Mouse (Mus musculus): ENCODE measurements around the gene Rapgef5. TPM values are rescaled to one million over a fixed set of nuclear protein-coding genes. Genes with fewer than 3 reads are reported as not detected.

The Rapgef5 gene
- polyA plus RNA-seq, 1 experiment from 2014 or later: 38.3 TPM

- H3K4me2 ChIP-seq (replicated peaks): no peak overlapping the region
- WGBS: 82% methylated on average over 8 of the region's 8 CpGs
- H3K27ac ChIP-seq: peak overlapping the region; percentile 40
Observed at GRCm38 (mm10) chr12:117727481-117728177, 211.3 kb downstream of the Rapgef5 start.

GRCm38 (mm10) chr12:117728178-117728611 lies 211.9 kb downstream of the Rapgef5 start:
- H3K9me3 ChIP-seq (ENCODE audit: control insufficient read depth, low read length): no peaks in the 10 kb centered on the region
- 24% methylated on average over 3 of the region's 3 CpGs for WGBS
- no peak overlapping the region for H3K4me2 ChIP-seq (replicated peaks)
- H3K27me3 ChIP-seq (ENCODE audit: control insufficient read depth, insufficient read depth, low read length): no peaks in the 10 kb centered on the region
- H3K36me3 ChIP-seq (replicated peaks; ENCODE audit: control insufficient read depth, insufficient read depth): peaks cover 61% of the 10 kb centered on the region
- H3K9ac ChIP-seq: no peak overlapping the region
- DNase-seq (ENCODE audit: low spot score): peak; percentile 45
- H3K27ac ChIP-seq: peak overlapping the region; percentile 54; the same call in 1 of the 2 replicates
- no peak overlapping the region for H3K4me3 ChIP-seq (replicated peaks; ENCODE audit: low read length)
- ATAC-seq (ENCODE audit: low FRiP score): peak; percentile 56; the same call in 1 of the 2 replicates
- H3K4me1 ChIP-seq (replicated peaks; ENCODE audit: control insufficient read depth, insufficient read depth, low read length): no peaks in the 10 kb centered on the region; the same call in 1 of the 2 replicates

More at GRCm38 (mm10) chr12:117727481-117728177, 211.3 kb downstream of the Rapgef5 start:
- DNase-seq (ENCODE audit: low spot score) (no peak), ATAC-seq (ENCODE audit: low FRiP score) (0 out of 2 replicates have a peak, but pooled peaks have one; percentile 5)
- H3K4me3 ChIP-seq (replicated peaks; ENCODE audit: low read length): no peak overlapping the region
- no peaks in the 10 kb centered on the region; the same call in 1 of the 2 replicates for H3K4me1 ChIP-seq (replicated peaks; ENCODE audit: control insufficient read depth, insufficient read depth, low read length)
- H3K36me3 ChIP-seq (replicated peaks; ENCODE audit: control insufficient read depth, insufficient read depth): peaks cover 63% of the 10 kb centered on the region
- no peaks in the 10 kb centered on the region for H3K9me3 ChIP-seq (ENCODE audit: control insufficient read depth, low read length)
- H3K9ac ChIP-seq: no peak overlapping the region
- H3K27me3 ChIP-seq (ENCODE audit: control insufficient read depth, insufficient read depth, low read length): no peaks in the 10 kb centered on the region

GRCm38 (mm10) chr12:117733611-117734010 lies 217.3 kb downstream of the Rapgef5 start:
- DNase-seq (ENCODE audit: low spot score) (no peak), ATAC-seq (ENCODE audit: low FRiP score) (no peak)
- Histone ChIP-seq H3K4me2 (replicated peaks) (no peak overlapping the region), H3K9ac (no peak overlapping the region), H3K9me3 (ENCODE audit: control insufficient read depth, low read length) (no peaks in the 10 kb centered on the region), H3K4me3 (replicated peaks; ENCODE audit: low read length) (no peak overlapping the region), H3K27ac (no peak overlapping the region), H3K4me1 (replicated peaks; ENCODE audit: control insufficient read depth, insufficient read depth, low read length) (peaks cover 14% of the 10 kb centered on the region), H3K36me3 (replicated peaks; ENCODE audit: control insufficient read depth, insufficient read depth) (peaks cover 29% of the 10 kb centered on the region), H3K27me3 (ENCODE audit: control insufficient read depth, insufficient read depth, low read length) (no peaks in the 10 kb centered on the region)

GRCm38 (mm10) chr12:117736130-117736529 lies 219.9 kb downstream of the Rapgef5 start:
- peak overlapping the region; percentile 73; the same call in 1 of the 2 replicates for H3K27ac ChIP-seq
- H3K9ac ChIP-seq: no peak overlapping the region
- H3K4me2 ChIP-seq (replicated peaks): no peak overlapping the region
- ATAC-seq (ENCODE audit: low FRiP score) (no peak), DNase-seq (ENCODE audit: low spot score) (no peak)
- H3K4me3 ChIP-seq (replicated peaks; ENCODE audit: low read length): no peak overlapping the region
- 92% methylated on average over 3 of the region's 3 CpGs for WGBS
- H3K27me3 ChIP-seq (ENCODE audit: control insufficient read depth, insufficient read depth, low read length): no peaks in the 10 kb centered on the region
- no peaks in the 10 kb centered on the region for H3K9me3 ChIP-seq (ENCODE audit: control insufficient read depth, low read length)
- peaks cover 19% of the 10 kb centered on the region for H3K36me3 ChIP-seq (replicated peaks; ENCODE audit: control insufficient read depth, insufficient read depth)
- peaks cover 14% of the 10 kb centered on the region for H3K4me1 ChIP-seq (replicated peaks; ENCODE audit: control insufficient read depth, insufficient read depth, low read length)

- DNase-seq (ENCODE audit: low spot score) (peak; percentile 50), ATAC-seq (ENCODE audit: low FRiP score) (peak; percentile 86)
- WGBS: 31% methylated on average over 2 of the region's 2 CpGs
- no peaks in the 10 kb centered on the region for H3K9me3 ChIP-seq (ENCODE audit: control insufficient read depth, low read length)
- H3K4me2 ChIP-seq (replicated peaks): no peak overlapping the region
- peaks cover 14% of the 10 kb centered on the region for H3K4me1 ChIP-seq (replicated peaks; ENCODE audit: control insufficient read depth, insufficient read depth, low read length)
- H3K9ac ChIP-seq: no peak overlapping the region
- H3K36me3 ChIP-seq (replicated peaks; ENCODE audit: control insufficient read depth, insufficient read depth): peaks cover 25% of the 10 kb centered on the region
- H3K27ac ChIP-seq: peak overlapping the region; percentile 73
- no peak overlapping the region for H3K4me3 ChIP-seq (replicated peaks; ENCODE audit: low read length)
- H3K27me3 ChIP-seq (ENCODE audit: control insufficient read depth, insufficient read depth, low read length): no peaks in the 10 kb centered on the region
Observed at GRCm38 (mm10) chr12:117736928-117737327, 220.6 kb downstream of the Rapgef5 start.

- no peak for DNase-seq (ENCODE audit: low spot score)
- Histone ChIP-seq H3K36me3 (replicated peaks; ENCODE audit: control insufficient read depth, insufficient read depth) (peaks cover 29% of the 10 kb centered on the region), H3K9me3 (ENCODE audit: control insufficient read depth, low read length) (no peaks in the 10 kb centered on the region), H3K4me1 (replicated peaks; ENCODE audit: control insufficient read depth, insufficient read depth, low read length) (peaks cover 14% of the 10 kb centered on the region), H3K4me3 (replicated peaks; ENCODE audit: low read length) (no peak overlapping the region), H3K27me3 (ENCODE audit: control insufficient read depth, insufficient read depth, low read length) (no peaks in the 10 kb centered on the region), H3K27ac (peak overlapping the region; percentile 73), H3K9ac (no peak overlapping the region), H3K4me2 (replicated peaks) (no peak overlapping the region)
- peak; percentile 21 for ATAC-seq (ENCODE audit: low FRiP score)
- WGBS: 59% methylated on average over 11 of the region's 11 CpGs
Observed at GRCm38 (mm10) chr12:117737332-117738031, 221.2 kb downstream of the Rapgef5 start.

GRCm38 (mm10) chr12:117742487-117742886 lies 226.2 kb downstream of the Rapgef5 start:
- DNase-seq (ENCODE audit: low spot score) (no peak), ATAC-seq (ENCODE audit: low FRiP score) (no peak)
- peaks cover 12% of the 10 kb centered on the region; the same call in 1 of the 2 replicates for H3K4me1 ChIP-seq (replicated peaks; ENCODE audit: control insufficient read depth, insufficient read depth, low read length)
- no peak overlapping the region for H3K4me3 ChIP-seq (replicated peaks; ENCODE audit: low read length)
- 60% methylated on average over 1 of the region's 1 CpGs for WGBS
- H3K36me3 ChIP-seq (replicated peaks; ENCODE audit: control insufficient read depth, insufficient read depth): peaks cover 72% of the 10 kb centered on the region
- no peak overlapping the region for H3K9ac ChIP-seq
- no peak overlapping the region for H3K27ac ChIP-seq
- H3K27me3 ChIP-seq (ENCODE audit: control insufficient read depth, insufficient read depth, low read length): no peaks in the 10 kb centered on the region
- no peak overlapping the region for H3K4me2 ChIP-seq (replicated peaks)
- H3K9me3 ChIP-seq (ENCODE audit: control insufficient read depth, low read length): no peaks in the 10 kb centered on the region

GRCm38 (mm10) chr12:117744580-117745483 lies 228.6 kb downstream of the Rapgef5 start:
- Histone ChIP-seq H3K4me1 (replicated peaks; ENCODE audit: control insufficient read depth, insufficient read depth, low read length) (peaks cover 12% of the 10 kb centered on the region; the same call in 1 of the 2 replicates), H3K36me3 (replicated peaks; ENCODE audit: control insufficient read depth, insufficient read depth) (peaks cover 86% of the 10 kb centered on the region), H3K9ac (no peak overlapping the region; the same call in 1 of the 2 replicates), H3K27me3 (ENCODE audit: control insufficient read depth, insufficient read depth, low read length) (no peaks in the 10 kb centered on the region), H3K4me3 (replicated peaks; ENCODE audit: low read length) (no peak overlapping the region), H3K4me2 (replicated peaks) (no peak overlapping the region), H3K27ac (peak overlapping the region; percentile 16; the same call in 1 of the 2 replicates), H3K9me3 (ENCODE audit: control insufficient read depth, low read length) (no peaks in the 10 kb centered on the region)
- DNase-seq (ENCODE audit: low spot score): no peak
- ATAC-seq (ENCODE audit: low FRiP score): no peak
- WGBS: 24% methylated on average over 8 of the region's 8 CpGs

Data from hindbrain, embryonic 14.5 days (tissue).